Mouse (Mus musculus) heart, adult 2 months (tissue): Measurements from ENCODE around the gene Zcchc14.

Experiments
- CTCF ChIP-seq: fragments of 200-600 bp; IDR thresholded peaks from 2 replicates; pipeline ENCODE4 v1.8.1; 2022; ENCODE audit warnings: antibody characterized with exemption, mild to moderate bottlenecking, moderate library complexity
- POLR2A ChIP-seq: fragments of 200-500 bp; IDR thresholded peaks from 2 replicates; pipeline ENCODE4 v1.6.1; 2011; ENCODE audit warnings: mild to moderate bottlenecking, low read depth, low read length, control low read depth; ENCODE audit not compliant: insufficient read depth

- TF ChIP-seq CTCF (no peak), POLR2A (no peak)
These were observed 29.7 kb downstream of the Zcchc14 start for GRCm38 (mm10) chr8:121623043-121623442.
